Mouse (Mus musculus) cerebellum, postnatal 36 days (tissue): ENCODE measurements around the gene Foxd1.

Experiments used
- DNase-seq, 2 experiments: peaks; one replicate each; pipeline ENCODE4 v3.0.0; 2021 to 2022; ENCODE audit warnings: mixed read lengths in 2 of 2

The Foxd1 gene

DNA sequence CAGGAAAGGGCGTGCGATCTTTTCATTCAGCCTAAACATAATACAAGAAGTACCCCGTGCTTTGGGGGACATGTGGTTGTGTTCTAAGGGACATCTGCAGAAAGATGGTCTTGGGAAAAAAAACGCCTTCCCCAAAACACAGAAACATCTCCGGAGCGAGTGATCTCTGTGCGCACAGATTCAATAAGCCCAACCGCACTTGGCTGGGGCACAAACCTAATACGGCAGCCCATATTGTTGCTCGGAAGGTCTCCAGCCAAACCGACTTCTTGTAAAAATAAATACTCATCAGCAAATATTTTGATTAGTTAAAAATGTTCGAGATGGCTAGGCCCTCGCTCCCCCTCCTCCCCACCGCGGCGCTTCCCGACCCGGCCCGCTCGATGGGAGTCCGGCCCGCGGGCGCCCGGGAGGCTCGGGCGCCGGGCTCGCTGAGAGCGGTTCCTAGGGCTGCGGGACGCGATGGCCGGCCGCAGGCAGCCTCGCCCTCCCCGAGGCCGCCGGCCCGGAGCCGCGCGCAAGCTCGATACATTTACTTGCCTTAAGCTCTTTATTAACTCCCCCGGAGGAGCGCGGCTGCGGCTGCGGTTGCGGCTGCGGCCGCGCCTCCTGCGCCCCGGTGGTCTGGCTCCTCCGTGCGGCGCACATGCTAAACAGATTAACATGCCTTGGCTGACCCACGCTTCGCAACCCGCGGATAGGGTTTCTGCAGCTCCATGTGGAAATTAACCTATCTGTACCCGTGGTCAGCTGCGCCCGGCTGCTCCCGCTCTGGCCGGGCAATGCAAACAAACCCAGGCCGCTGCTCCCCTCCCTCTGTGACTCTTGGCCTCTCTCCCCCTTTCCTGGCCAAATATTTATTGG lies 37.0 kb downstream of the Foxd1 start:
- no peak for DNase-seq

DNA sequence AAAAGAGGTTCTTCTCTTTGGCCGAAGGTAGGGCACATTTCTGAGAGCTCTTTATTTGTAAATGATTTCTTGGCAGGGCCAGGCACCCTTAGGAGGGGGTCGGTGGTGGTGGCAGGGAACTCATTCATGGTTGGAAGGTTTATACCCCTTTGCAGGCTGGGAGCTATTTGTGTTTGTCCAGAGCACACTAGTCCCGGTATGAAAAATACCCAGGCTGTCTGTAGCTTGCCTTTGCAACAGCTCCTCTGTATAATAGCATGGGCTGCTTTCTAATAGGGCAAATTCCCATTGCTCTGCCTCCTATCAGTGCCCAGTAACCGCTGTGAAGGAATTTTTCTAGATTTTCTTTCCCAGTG lies 37.6 kb downstream of the Foxd1 start:
- no peak for DNase-seq

DNA sequence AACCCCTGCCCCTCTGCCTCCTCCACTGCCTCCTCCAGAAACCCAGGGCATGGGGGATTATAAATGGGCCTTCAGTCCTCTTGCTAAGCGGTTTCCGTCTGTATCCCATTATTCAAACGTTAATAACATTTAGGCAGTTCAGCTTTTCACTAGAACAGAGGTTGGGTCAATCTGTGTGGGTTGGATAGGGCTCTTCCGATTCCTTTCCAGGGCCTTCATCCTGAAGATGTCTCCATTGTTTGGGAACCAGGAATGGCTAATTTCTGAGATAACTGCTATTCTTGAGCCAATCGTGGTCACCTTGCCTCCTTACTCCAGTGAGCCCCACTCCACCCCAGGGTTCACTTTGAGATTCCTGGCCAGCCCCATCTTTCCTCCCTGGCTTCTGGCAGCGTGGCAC lies 38.0 kb downstream of the Foxd1 start:
- no peak for DNase-seq

DNA sequence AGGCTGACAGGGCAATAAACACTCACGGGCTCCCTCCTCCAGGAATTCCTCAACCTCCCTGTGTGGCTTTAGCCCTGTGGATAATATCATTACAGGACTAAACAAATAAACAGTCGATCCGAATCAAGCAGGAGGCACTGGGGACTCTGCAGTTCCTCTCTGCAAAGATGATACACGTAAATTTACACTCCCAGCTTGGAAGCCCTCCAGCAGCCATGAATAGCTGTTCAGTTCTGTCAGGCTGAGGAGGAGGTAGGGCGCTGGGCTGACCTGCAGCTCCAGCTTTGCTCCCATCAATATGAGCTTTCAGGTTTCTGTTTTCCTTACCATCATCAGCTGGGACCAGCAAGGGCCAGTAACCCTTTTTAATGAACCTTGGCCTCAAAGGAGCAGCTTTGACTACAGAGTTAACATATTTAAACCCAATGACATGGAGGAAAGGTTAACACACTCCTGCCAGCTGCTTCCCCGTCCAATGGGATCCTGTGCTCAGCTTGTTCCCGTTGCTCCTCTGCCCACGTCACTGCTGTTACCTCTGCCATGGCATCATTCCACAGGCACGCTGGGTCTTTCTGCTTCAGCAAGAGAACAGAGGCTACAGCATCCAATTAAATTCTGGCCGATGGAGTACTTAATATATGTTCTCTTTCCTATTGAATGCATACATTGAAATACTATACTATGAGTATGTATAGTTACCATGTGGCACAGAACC lies 39.5 kb downstream of the Foxd1 start:
- no peak for DNase-seq
